Mouse (Mus musculus) urinary bladder, postnatal 36 days (tissue): ENCODE data around the gene Commd2.

Experiments
- DNase-seq, 2 experiments: peaks; one replicate each; pipeline ENCODE4 v3.0.0; 2022; ENCODE audit warnings: low spot score in 2 of 2, mixed read lengths in 1 of 2

The Commd2 gene

GRCm38 (mm10) chr3:57615652-57616051 lies 35.9 kb downstream of the Commd2 start:
- DNase-seq: no peak

GRCm38 (mm10) chr3:57612430-57612997 lies 39.0 kb downstream of the Commd2 start:
- no peak for DNase-seq

- no peak for DNase-seq
These were observed 39.7 kb downstream of the Commd2 start for GRCm38 (mm10) chr3:57611776-57612175.

- no peak for DNase-seq
These were observed 46.9 kb downstream of the Commd2 start for GRCm38 (mm10) chr3:57604618-57605015.

- DNase-seq: no peak
These were observed 47.5 kb downstream of the Commd2 start for GRCm38 (mm10) chr3:57603891-57604617.

GRCm38 (mm10) chr3:57602610-57603009 lies 48.9 kb downstream of the Commd2 start:
- DNase-seq: no peak

- no peak for DNase-seq
These were observed 54.9 kb downstream of the Commd2 start for GRCm38 (mm10) chr3:57596566-57596965.

- DNase-seq: no peak
These were observed 56.0 kb downstream of the Commd2 start for GRCm38 (mm10) chr3:57595506-57595905.
